Mouse (Mus musculus) granulocyte monocyte progenitor cell, adult 5-6 weeks (primary cell): ENCODE data around the gene Dctn3. TPM values are rescaled to one million over a fixed set of nuclear protein-coding genes. Genes with fewer than 3 reads are reported as not detected.

Experiments
- ATAC-seq: replicated peaks from 2 replicates; pipeline ENCODE4 v1.8.0; 2016; ENCODE audit warnings: mild to moderate bottlenecking, moderate TSS enrichment, inconsistent platforms; ENCODE audit not compliant: poor library complexity, severe bottlenecking
- total RNA-seq, 2 experiments: library from RNA; stranded (forward) in 1 of 2; stranded (reverse) in 1 of 2; fragments of 200-712, 200-1000 nt in 1 of 2; fragments of >200 nt in 1 of 2; fragmentation: Nextera tagmentation in 1 of 2; gene quantifications; 2 replicates each; pipeline ENCODE4 v1.2.3; 2014 to 2017

The Dctn3 gene
- total RNA-seq, 2 experiments from 2014 or later = 45.6 to 61.4 TPM

- ATAC-seq = no peak
These were observed 16.3 kb upstream of the Dctn3 start for GRCm38 (mm10) chr4:41739260-41739659.

GRCm38 (mm10) chr4:41738256-41738603 is 15.3 kb upstream of the Dctn3 start:
- peak; percentile 15; the same call in 1 of the 2 replicates for ATAC-seq

GRCm38 (mm10) chr4:41737602-41738255 is 14.8 kb upstream of the Dctn3 start:
- peak; percentile 48 for ATAC-seq

- peak; percentile 83 for ATAC-seq
These were observed 8.2 kb upstream of the Dctn3 start, which contains the start of gene Arid3c for GRCm38 (mm10) chr4:41731052-41731765. Gene Arid3c (minus strand): TSS chr4:41731142.

GRCm38 (mm10) chr4:41726826-41727621 is 4.1 kb upstream of the Dctn3 start:
- no peak for ATAC-seq

GRCm38 (mm10) chr4:41716834-41717233 is 6.1 kb downstream of the Dctn3 start:
- no peak for ATAC-seq

GRCm38 (mm10) chr4:41715596-41715995 is 7.4 kb downstream of the Dctn3 start:
- ATAC-seq = 0 out of 2 replicates have a peak, but pooled peaks have one; percentile 25

- ATAC-seq = no peak
These were observed 7.9 kb downstream of the Dctn3 start for GRCm38 (mm10) chr4:41715082-41715481.

GRCm38 (mm10) chr4:41714276-41714675 is 8.7 kb downstream of the Dctn3 start:
- ATAC-seq = peak; percentile 48

GRCm38 (mm10) chr4:41713197-41714067 is 9.5 kb downstream of the Dctn3 start, which contains the start of gene Rpp25l:
Gene Rpp25l (minus strand): TSS chr4:41713534.
- peak; percentile 75 for ATAC-seq

- ATAC-seq = no peak
These were observed 10.4 kb downstream of the Dctn3 start for GRCm38 (mm10) chr4:41712421-41713196.

- no peak for ATAC-seq
These were observed 11.1 kb downstream of the Dctn3 start for GRCm38 (mm10) chr4:41711705-41712375.

- ATAC-seq = no peak
These were observed 12.7 kb downstream of the Dctn3 start for GRCm38 (mm10) chr4:41710229-41710628.

GRCm38 (mm10) chr4:41708192-41708745 is 14.7 kb downstream of the Dctn3 start:
- no peak; the same call in 1 of the 2 replicates for ATAC-seq

GRCm38 (mm10) chr4:41707011-41707535 is 15.9 kb downstream of the Dctn3 start:
- peak; percentile 75 for ATAC-seq

- ATAC-seq = no peak
These were observed 16.8 kb downstream of the Dctn3 start for GRCm38 (mm10) chr4:41705922-41706754.

GRCm38 (mm10) chr4:41704651-41705050 is 18.3 kb downstream of the Dctn3 start:
- ATAC-seq = no peak
